In the genomic region with DNA sequence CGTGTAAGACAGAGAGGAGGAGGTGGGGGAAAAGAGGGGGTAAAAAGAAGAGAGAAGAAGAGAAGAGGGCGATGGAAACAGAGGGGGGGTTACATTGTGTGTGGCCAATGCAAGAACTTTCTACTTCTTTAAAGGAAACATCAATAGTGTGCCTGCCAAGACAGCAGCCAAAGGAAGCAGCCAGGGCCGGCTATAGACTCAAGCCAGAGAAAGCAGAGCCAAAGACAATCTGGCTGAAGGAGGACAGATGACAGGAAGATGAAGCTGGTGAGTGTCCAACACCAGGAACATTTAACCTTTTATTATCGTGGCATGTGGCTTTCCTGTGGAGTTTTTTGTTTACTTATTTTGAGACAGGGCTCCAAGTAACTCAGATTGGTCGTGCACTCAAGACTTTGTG, we compare ENCODE assay signal across 10 mouse cellular contexts.
DNase-seq lines count a peak whose midpoint lies in the region; ATAC-seq and TF ChIP-seq lines count a peak whose summit lies in the region.
"Had no signal": no experiment of that assay in that cellular context is flagged by ENCODE, and none has a peak within 500 bp of the region (broad histone marks: within the 10 kb centered on the region; RNA-seq: fewer than 3 reads in every experiment).

No protein-coding gene starts in this region.

- TF ChIP-seq CTCF in cerebellum, adult 2 months (IDR thresholded peaks at IDR 0.05; ENCODE audit: borderline replicate concordance, insufficient read depth, low read depth, low read length), result no peak
- TF ChIP-seq CTCF in lung, embryonic 14.5 days (IDR thresholded peaks at IDR 0.05; ENCODE audit: low read depth), result no peak
- TF ChIP-seq CTCF in lung, adult 2 months (IDR thresholded peaks at IDR 0.05; ENCODE audit: insufficient read depth, low read length), result no peak

- no peak for ATAC-seq in cerebellum, adult (ENCODE audit: insufficient number of reproducible peaks, low FRiP score, low TSS enrichment)
- peak; percentile 88 for ATAC-seq in lung, embryonic 14.5 days (ENCODE audit: insufficient read depth)
- ATAC-seq in heart, embryonic 16.5 days (replicated peaks; ENCODE audit: extremely low read depth, insufficient read depth, low FRiP score), result peak; percentile 77

- H3K9ac ChIP-seq in lung, embryonic 14.5 days, result no peak overlapping the region
- H3K9ac ChIP-seq in heart, embryonic 16.5 days (ENCODE audit: low read length), result no peak overlapping the region
- H3K9ac ChIP-seq: heart, embryonic 13.5 days; liver, embryonic 14.5 days had no signal

- peak; percentile 30 to 76 for DNase-seq in cerebellum, adult 2 months
- peak; percentile 86 for DNase-seq in lung, embryonic 14.5 days
- no peak for DNase-seq in lung, adult 2 months
- DNase-seq in lung, postnatal 4 days, result peak; percentile 42 to 60
- no peak for DNase-seq in retina, embryonic 14.5 days (ENCODE audit: low spot score)
- DNase-seq in embryo, embryonic 9.5 days (ENCODE audit: extremely low spot score), result no peak

- H3K36me3 ChIP-seq in lung, embryonic 14.5 days (ENCODE audit: insufficient read depth), result no peaks in the 10 kb centered on the region
- H3K36me3 ChIP-seq in heart, embryonic 16.5 days (ENCODE audit: control insufficient read depth, insufficient read depth), result no peaks in the 10 kb centered on the region
- H3K36me3 ChIP-seq: heart, embryonic 13.5 days had no signal

- no peaks in the 10 kb centered on the region for H3K9me3 ChIP-seq in lung, embryonic 14.5 days (ENCODE audit: low read depth, low read length)
- no peaks in the 10 kb centered on the region for H3K9me3 ChIP-seq in heart, embryonic 16.5 days (replicated peaks; ENCODE audit: control insufficient read depth, low read length)
- H3K9me3 ChIP-seq: heart, embryonic 13.5 days had no signal

- H3K4me2 ChIP-seq in lung, embryonic 14.5 days, result no peak overlapping the region
- no peak overlapping the region for H3K4me2 ChIP-seq in heart, embryonic 16.5 days (ENCODE audit: low read depth, low read length)
- H3K4me2 ChIP-seq: heart, embryonic 13.5 days had no signal

- H3K4me3 ChIP-seq in cerebellum, adult 2 months (replicated peaks; ENCODE audit: insufficient read depth, low read depth, low read length), result no peak overlapping the region
- H3K4me3 ChIP-seq in lung, embryonic 14.5 days (ENCODE audit: low read depth, low read length), result no peak overlapping the region
- H3K4me3 ChIP-seq in lung, adult 2 months (replicated peaks; ENCODE audit: extremely low read depth, low read depth, low read length), result no peak overlapping the region
- H3K4me3 ChIP-seq in heart, embryonic 16.5 days (ENCODE audit: low read length), result no peak overlapping the region
- H3K4me3 ChIP-seq: heart, embryonic 13.5 days had no signal

- no peak for TF ChIP-seq POLR2A in cerebellum, adult 2 months (IDR thresholded peaks at IDR 0.05; ENCODE audit: borderline replicate concordance, insufficient read depth, low read length)
- TF ChIP-seq POLR2A in lung, adult 2 months (IDR thresholded peaks at IDR 0.05; ENCODE audit: borderline replicate concordance, extremely low read depth, low read depth, low read length), result no peak

- peaks cover 10% of the 10 kb centered on the region; the same call in 1 of the 2 replicates for H3K4me1 ChIP-seq in cerebellum, adult 2 months (ENCODE audit: control insufficient read depth, insufficient read depth, low read length)
- H3K4me1 ChIP-seq in lung, embryonic 14.5 days (ENCODE audit: insufficient read depth), result no peaks in the 10 kb centered on the region; the same call in 1 of the 2 replicates
- H3K4me1 ChIP-seq in lung, adult 2 months (ENCODE audit: control insufficient read depth, insufficient read depth, low read length), result peaks cover 5% of the 10 kb centered on the region
- no peaks in the 10 kb centered on the region for H3K4me1 ChIP-seq in heart, embryonic 16.5 days (ENCODE audit: control insufficient read depth, insufficient read depth, low read length)
- H3K4me1 ChIP-seq: heart, embryonic 13.5 days had no signal

- H3K27ac ChIP-seq in cerebellum, adult 2 months (ENCODE audit: insufficient read depth, low read length), result no peak overlapping the region
- H3K27ac ChIP-seq in lung, embryonic 14.5 days (ENCODE audit: low read depth), result no peak overlapping the region
- no peak overlapping the region for H3K27ac ChIP-seq in heart, embryonic 16.5 days (ENCODE audit: low read length)
- H3K27ac ChIP-seq: heart, embryonic 13.5 days; liver, embryonic 14.5 days had no signal

- no peaks in the 10 kb centered on the region for H3K27me3 ChIP-seq in cerebellum, adult 2 months (ENCODE audit: control insufficient read depth, insufficient read depth, low read length)
- H3K27me3 ChIP-seq in lung, embryonic 14.5 days (ENCODE audit: insufficient read depth, low read length), result no peaks in the 10 kb centered on the region
- no peaks in the 10 kb centered on the region for H3K27me3 ChIP-seq in heart, embryonic 16.5 days (ENCODE audit: control insufficient read depth, insufficient read depth, low read length)
- H3K27me3 ChIP-seq: heart, embryonic 13.5 days had no signal

- 10% methylated on average over 5 of the region's 5 CpGs for WGBS in cerebellum, adult 2 months
- 22% methylated on average over 5 of the region's 5 CpGs for WGBS in lung, embryonic 14.5 days
- WGBS in lung, adult 2 months, result 30% methylated on average over 5 of the region's 5 CpGs
- 32% methylated on average over 5 of the region's 5 CpGs for WGBS in heart, embryonic 16.5 days

Comparison
In these comparisons a context has a peak if more than half of its experiments do, and no peak if none do; other contexts are left out.
1. DNase-seq: peak in cerebellum, adult 2 months (2 of 2), lung, embryonic 14.5 days (single experiment) and lung, postnatal 4 days (2 of 2); none in lung, adult 2 months (single experiment), retina, embryonic 14.5 days (single experiment) and embryo, embryonic 9.5 days (single experiment).